Mouse (Mus musculus) MN1 (cell line): ENCODE results near the gene Olfr458.
"Not testable (repeated sequence)": the region's sequence is repeated elsewhere in the genome, so short reads cannot be mapped to it uniquely, and the experiment has no call there.

Experiments used
- DNase-seq: peaks from one replicate; pipeline ENCODE4 v3.0.0-alpha.2; 2016; ENCODE audit warnings: low spot score

Gene Olfr458

DNA sequence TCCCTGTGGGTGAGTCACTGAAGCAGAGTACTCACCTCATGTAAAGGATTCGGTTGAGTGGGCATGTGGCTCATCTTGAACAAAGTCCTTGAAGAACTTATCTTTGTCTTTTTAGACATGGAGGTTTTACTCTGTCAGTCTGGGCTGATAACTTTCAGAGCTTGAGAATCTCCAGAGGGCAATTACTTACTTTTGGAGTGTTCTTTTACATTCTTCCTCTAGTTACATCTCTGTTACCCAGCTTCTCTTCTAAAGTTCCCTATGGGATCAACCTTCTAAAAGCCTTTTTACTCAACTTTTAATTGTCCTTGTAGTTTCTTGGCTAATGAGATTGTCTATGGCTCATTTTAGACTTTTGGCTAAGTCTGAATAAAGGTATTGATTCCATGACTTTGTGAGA is at the start of gene Olfr458:
Gene Olfr458 (minus strand): TSS at position 101 of the 400 bp plus-strand sequence.
- DNase-seq = no peak

DNA sequence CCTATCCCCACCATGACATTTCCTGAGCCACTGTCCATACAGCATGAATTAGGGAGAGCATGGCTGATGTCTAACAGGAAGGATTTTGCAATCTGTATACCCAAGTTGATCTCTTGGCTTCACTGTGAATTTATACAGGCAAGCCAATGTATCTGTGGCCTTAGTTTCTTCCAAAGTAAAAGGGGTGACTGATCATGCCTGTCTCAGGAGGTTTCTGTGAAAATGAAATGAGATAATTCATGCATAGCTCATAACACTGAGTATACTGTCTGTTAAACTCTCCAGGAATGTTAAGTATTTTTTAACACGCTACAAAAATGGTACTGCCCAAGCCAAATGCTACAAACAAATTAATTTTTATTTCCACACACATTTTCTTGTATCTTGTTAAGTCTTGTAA is 48.5 kb upstream of the Olfr458 start:
- DNase-seq = no peak

- DNase-seq = no peak
Observed at GRCm38 (mm10) chr6:42509311-42509710, 44.3 kb upstream of the Olfr458 start.

DNA sequence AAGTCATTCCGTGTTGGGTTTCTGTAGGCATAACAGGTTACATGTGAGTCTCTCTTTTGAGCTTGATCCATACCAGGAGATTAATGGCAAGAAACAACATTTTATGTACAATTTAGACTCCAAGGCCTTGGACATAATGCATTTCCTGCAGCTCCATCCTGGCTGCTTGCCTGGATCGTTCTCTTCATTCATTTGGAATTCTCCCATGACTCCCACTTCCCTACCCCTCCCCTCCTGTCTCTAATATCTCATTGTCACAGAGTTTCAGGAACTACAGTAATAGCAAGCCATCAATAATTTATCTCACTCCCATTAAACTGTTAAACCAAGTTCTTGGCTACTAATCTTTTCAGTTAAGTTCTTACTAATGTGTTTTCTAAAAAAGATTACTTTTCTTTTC is 38.5 kb upstream of the Olfr458 start:
- DNase-seq = no peak

DNA sequence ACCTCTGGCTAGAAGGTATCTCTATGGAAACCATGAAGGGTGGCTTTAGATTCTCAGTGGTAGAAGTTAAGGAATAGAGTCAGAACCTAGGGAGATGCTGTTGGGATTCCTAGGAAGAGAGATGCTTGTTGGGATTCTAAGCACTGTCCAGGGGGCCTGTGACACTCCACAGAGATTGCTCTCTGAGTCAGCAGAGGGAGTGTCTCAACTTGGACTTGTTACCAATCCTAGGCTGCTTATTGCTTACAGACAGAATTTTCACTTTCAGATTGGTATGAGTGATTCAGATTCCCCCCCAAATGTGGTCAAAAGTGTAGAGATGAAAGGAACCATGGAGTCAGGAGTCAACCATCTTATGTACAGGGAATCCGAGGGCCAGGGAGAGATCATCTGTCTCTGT is 24.7 kb upstream of the Olfr458 start:
- DNase-seq = no peak

- DNase-seq = no peak
Observed at GRCm38 (mm10) chr6:42487114-42487513, 22.1 kb upstream of the Olfr458 start, which contains the start of gene Olfr456. TSS of gene Olfr456 (minus strand) at chr6:42487214.

- no peak for DNase-seq
Observed at GRCm38 (mm10) chr6:42484633-42485032, 19.6 kb upstream of the Olfr458 start.

- DNase-seq = no peak
Observed at GRCm38 (mm10) chr6:42476235-42476634, 11.2 kb upstream of the Olfr458 start, which contains the start of gene Olfr457. TSS of gene Olfr457 (minus strand) at chr6:42476335.

DNA sequence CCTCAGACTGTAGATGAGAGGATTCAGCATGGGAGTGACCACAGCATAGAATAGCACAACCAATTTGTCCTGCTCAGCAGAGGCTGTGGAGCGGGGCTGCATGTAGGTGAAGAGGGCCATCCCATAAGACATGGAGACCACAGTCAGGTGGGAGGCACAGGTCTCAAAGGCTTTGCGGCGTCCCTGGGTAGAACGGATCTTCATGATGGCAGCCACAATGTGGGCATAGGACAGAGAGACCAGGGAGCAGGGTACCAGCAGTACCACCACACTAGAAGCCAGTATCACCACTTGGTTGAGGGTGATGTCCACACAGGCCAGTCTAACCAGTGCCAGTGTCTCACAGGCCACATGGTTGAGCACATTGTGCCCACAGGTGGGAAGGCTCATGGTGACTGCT is 6.3 kb upstream of the Olfr458 start:
- not testable (repeated sequence) for DNase-seq

DNA sequence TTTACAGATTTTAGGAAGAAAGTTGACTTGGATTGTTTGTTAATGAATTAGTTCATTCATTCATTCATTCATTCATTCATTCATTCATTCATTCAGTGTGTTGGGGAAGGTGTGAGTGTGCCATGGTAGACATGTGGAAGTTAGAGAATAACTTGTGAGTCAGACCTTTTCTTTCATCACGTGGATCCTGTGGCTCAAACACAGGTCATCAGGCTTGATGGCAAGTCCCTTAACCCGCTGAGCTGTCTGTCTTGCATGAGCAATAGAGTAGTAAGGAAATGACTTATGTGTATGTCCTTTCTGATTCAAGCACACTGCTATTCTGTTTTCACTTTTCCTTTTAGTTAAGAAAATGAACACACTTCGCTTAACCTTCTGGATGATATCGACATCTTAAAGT is 5.5 kb upstream of the Olfr458 start:
- no peak for DNase-seq

- no peak for DNase-seq
Observed at GRCm38 (mm10) chr6:42447381-42447780, 17.6 kb downstream of the Olfr458 start.

DNA sequence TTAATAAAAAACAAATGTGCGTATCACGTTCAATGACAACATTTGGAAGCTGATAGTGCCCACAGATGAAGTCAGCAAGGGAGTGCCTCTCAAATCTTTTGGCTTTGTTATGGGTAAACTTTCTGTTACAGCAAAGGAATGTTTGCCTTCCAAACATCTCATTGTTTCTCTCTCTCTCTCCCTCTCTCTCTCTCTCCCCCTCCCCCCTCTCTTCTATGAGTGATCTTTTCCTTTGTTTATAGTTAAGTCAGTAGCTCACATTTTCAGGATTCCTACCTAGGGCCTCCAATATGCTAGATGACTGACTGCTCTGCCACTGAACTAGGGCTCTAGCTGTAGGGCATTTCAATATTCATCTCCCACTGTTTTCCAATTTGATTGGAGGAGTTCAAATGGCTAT is 20.5 kb downstream of the Olfr458 start:
- no peak for DNase-seq

- no peak for DNase-seq
Observed at GRCm38 (mm10) chr6:42441395-42441794, 23.6 kb downstream of the Olfr458 start.

GRCm38 (mm10) chr6:42435490-42435889 is 29.5 kb downstream of the Olfr458 start:
- no peak for DNase-seq

- DNase-seq = no peak
Observed at GRCm38 (mm10) chr6:42434446-42434845, 30.6 kb downstream of the Olfr458 start, which contains the start of gene Tas2r126. TSS of gene Tas2r126 (plus strand) at chr6:42434535.

DNA sequence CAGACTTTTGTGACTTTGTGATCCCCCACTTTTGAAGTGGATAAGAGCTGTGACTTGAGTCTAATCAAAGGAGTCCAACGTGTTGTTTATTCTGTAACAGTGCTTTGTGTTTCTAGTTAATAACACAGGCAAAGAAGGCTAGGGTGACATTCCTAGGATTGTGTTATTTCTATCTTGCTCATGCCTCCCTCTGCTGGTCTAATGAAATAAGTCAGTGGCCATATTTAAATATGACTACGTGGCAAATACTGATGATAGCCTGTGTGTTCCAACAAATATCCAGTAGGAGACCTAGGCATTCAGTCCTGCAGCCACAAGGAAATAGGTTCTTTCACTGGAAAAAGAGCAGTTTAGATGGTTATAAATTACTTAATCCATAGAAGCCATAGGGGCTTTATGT is 31.4 kb downstream of the Olfr458 start:
- peak; percentile 9 for DNase-seq

DNA sequence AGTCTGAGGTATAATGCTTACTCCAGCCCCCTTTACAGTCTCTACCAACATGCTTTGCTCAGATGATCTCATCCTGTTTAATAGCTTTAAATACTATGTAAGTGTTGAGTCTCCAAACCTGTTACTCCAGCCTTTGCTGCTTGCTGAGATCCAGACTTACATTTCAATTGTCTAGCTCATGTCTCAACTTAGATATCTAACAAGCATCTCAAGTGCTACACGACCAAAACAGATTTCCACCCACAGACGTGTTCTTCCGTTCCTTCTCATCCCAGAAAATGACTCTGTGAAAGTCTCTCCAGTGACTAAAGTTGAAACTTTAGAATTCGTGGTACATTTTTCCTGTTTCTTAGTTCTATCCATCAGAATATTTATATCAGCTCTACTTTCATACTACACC is 38.7 kb downstream of the Olfr458 start:
- no peak for DNase-seq

- DNase-seq = no peak
Observed at GRCm38 (mm10) chr6:42424472-42424871, 40.5 kb downstream of the Olfr458 start.

DNA sequence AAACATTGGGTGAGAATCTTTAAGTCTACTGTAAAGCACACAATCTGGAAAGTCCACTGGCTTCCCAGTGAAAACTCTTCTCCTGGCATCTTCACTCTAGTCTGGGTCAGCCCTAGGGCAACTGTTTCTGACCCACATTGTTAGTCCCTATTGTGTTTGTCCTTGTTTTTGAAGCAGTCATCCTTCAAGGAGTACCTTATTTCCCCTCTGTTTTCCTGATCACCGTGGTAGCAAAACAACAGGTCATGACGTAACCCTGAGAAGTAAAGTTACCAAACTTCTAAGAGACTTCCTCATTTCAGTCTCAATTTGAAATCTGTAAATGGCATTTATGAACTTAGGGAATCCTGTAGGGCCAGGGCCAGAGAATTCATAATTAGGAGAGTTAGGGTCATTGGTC is 43.6 kb downstream of the Olfr458 start:
- no peak for DNase-seq

- DNase-seq = no peak
Observed at GRCm38 (mm10) chr6:42419443-42419842, 45.6 kb downstream of the Olfr458 start.
